Mouse (Mus musculus): ENCODE results near the gene Lyzl4.
"Not testable (repeated sequence)": the region's sequence is repeated elsewhere in the genome, so short reads cannot be mapped to it uniquely, and the experiment has no call there.

The Lyzl4 gene

DNA sequence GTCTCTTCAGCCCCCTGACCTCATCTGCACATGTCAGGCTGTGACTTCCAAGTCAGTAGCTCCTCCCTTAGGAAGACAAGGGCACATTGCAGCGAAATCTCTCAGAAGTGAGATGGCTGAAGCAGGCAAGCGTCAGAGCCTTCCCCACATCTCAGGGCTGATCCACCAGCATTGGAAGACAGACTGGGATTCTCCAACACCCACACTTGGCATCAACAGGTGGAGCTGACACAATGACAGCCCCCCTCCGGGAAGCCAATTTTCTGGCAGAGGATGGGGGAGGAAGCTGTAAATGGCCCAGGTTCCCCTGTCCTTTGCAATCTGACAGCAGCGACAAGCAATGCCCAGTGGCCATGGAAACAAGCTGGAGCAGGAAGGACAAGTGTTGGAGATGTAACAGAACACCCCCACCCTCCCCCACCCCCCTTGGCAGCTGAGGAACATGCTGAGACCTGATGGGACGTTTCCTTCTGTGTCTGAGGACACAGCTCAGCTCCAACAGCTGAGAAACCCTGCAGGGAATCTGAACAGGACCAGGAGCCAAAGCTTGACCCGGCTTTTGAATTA is 41.0 kb downstream of the Lyzl4 start:
- no peak for DNase-seq (ENCODE audit: low read depth, low spot score)

DNA sequence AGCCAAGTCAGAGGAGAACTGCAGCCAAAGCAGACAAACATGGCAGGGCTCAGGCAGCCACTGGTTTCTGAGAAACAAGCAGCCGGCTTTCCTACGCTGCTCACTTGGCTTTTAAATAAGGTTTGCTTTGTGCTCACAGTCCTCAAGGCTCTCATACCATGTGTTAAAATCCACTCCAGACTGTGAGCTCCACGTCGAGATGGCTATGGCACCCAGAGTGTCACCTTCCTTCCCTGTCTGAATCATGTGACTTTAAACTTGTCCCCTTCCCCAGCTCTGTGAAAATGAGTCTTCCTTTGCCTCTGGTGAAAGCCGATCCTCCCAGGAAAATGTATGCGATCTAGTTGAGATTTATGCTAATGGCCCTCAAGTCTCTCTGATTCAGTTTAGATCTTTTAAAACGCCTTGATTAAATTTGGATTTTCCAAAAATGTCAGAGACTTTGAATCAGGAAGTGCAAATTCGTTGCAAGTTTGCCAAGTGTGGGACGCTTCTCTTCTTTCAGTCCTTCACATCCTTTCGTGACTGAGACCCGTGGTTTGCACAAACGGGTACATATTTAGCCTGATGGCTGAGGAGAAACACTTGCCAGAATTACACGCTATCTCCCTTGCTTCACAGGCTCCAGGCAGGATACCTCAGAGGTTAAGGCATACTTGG is 41.6 kb downstream of the Lyzl4 start:
- DNase-seq (ENCODE audit: low read depth, low spot score), result no peak

DNA sequence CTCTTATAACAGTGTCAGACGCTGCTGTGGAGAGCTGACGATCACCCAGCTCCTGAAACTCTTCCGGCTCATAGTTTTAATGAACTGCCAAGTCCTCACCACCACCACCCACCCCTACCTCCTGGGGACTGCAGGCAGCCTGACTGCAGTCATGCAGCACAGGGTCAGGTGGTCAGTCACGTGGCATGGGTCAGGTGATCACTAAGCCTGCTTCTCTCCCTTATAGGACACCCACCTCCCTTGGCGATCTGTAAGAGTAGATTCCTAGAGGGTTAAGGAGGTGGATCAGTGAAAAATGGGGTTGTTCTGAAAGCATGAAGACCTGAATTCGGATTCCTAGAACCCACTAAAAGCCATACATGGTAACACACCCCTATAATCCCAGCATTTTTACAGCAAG is 42.3 kb downstream of the Lyzl4 start:
- no peak for DNase-seq (ENCODE audit: low read depth, low spot score)

DNA sequence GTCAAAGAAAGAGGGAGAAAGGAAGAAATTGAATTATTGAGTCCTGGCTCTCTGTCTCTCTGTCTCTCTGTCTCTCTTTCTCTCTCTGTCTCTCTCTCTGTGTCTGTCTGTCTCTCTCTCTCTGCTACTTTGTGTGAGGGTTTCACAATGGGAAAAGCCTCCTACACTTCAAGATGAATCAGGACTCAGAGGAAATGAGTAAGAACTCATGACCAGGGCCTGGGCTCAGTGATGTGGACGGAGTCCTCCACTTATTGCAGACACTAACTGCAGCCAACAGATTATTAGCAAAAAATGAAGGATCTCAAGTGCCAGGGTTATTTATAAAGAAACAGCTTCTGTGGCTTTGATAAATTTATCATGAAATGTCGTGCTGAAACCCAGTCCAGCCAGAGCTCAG is 43.8 kb downstream of the Lyzl4 start:
- DNase-seq (ENCODE audit: low read depth, low spot score), result peak; percentile 54

DNA sequence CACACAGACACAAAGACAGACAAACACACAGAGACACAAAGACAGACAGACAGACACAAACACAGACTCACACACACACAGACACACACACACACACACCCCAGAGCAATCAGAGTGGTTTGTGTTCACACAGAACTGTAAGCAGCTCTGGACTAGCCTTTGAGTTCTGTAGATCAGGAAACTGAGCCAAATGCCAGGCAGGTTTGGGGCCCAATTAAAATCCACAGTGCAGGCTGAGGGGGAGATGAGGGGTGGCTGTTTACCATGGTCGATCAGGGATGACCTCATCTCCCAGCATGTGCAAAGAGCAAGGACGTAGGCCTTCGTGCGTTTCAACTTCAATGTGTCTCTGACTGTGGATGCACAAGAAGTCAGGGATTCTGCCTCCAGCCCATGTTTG is 47.1 kb downstream of the Lyzl4 start:
- no peak for DNase-seq (ENCODE audit: low read depth, low spot score)

DNA sequence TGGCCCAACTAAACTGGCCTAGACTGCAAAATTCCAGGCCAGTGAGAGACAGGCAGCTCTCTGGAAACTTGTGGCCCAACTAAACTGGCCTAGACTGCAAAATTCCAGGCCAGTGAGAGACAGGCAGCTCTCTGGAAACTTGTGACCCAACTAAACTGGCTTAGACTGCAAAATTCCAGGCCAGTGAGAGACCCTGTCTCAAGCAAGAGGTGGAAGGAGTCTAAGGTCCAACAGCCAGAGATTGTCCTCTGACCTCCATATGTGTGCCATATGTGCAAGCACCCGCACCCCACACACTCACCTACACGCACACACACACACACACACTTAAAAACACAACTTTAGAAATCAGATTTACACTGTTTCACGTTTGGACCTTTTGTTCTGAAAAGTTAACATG is 48.1 kb downstream of the Lyzl4 start:
- not testable (repeated sequence) for DNase-seq (ENCODE audit: low read depth, low spot score)

DNA sequence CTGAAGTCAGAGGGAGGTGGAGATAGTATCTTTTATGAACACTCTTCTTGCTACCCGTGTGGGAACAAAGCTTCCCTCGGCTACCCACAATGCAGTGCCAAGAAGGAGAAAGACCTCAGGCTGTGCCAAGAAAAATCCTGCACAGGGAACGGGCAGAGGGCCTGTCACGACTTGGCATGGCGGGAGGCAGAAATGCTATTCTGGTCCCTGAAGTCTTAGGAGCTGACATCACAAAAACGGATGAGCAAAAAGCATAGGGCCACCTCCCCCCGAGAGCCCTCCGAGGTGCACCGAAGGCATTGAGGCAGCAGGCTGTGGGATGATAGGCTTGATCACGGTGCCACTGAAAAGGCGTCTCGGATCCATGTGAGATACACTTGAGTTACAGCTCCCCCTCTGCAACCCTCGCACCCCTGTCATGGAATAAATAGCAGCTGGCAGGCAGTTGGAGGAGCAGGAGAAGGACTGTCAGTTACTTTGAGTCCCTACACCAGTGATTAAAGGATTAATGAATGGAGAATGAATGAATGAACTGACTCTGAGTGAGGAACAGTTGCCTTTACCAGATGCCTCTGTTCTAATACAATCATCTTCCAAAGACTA is 48.8 kb downstream of the Lyzl4 start:
- DNase-seq (ENCODE audit: low read depth, low spot score), result no peak

DNA sequence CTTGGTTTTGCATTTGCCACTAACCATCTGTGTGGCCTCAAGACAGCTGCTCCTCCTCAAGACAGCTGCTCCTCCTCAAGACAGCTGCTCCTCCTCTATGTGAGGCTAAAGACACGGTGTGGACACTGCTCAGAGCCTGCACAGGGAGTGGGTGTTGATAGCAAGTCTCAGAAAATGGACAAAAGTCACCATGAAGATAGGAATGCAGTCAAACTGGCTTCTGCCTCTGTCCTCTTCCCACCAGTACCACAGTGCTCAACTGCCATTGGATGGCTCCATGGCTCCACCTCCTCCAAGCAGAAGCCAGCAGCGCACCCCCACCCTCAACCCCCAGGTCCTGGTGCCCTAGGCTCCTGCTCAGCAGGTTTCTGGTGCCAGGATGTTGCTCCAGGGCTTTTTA is 52.4 kb downstream of the Lyzl4 start:
- no peak for DNase-seq (ENCODE audit: low read depth, low spot score)

DNA sequence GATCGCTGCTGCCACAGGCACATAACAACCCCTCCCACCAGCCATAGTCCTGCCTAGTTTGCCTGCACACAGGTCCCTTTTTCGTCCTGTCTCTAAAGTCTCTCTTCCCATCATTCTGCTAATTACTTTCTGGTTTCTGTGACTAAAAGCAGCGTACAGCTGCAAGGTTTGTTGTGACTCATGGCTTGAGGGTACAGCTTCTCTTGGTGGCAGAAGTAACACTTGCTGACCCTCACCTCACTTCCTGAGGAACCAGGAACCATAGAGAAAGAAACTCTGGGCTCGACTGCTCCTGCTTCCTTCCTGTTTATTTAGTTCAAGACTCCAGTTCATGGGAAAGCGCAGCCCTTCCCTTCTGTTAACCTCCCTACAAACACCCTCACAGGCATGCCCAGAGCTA is 67.5 kb downstream of the Lyzl4 start:
- no peak for DNase-seq (ENCODE audit: low read depth, low spot score)

DNA sequence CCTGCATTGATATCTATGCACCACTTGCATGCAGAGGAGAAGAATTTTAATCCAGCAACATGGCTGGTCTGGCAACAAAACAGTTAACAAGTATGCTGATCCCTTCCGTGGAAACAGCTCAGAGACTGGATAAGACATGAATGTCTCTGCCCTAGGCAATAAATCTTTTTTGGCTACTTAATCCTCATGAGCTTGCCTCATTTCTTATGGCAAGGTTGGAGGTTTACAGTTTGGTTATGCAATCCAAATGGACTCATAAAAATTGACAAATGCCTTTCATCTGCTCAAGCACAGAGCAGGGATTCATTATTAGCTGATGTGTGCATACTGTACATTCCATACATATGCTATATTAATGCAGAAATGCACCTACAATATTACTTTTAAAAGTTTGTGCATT is 73.4 kb downstream of the Lyzl4 start:
- peak; percentile 70 for DNase-seq (ENCODE audit: low read depth, low spot score)

DNA sequence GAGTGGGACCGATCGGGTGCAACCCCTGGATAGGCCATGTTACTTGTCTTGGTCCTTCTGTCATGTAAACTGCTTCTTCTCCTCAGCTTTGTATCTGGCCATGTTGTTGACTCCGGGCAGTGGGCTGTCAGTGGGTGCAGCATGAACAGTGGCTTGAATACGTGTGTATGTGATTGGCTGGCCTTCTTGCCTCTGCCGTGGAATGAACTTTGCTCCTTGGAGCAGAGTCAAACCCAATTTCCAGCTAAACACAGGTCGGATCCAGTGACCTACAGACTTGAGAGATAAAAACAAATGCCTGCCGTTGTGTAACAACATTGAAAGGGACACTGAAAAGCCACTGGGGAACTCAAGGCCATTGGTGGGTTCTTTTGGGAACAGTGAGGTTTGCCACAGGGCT is 75.5 kb downstream of the Lyzl4 start:
- DNase-seq (ENCODE audit: low read depth, low spot score), result no peak

DNA sequence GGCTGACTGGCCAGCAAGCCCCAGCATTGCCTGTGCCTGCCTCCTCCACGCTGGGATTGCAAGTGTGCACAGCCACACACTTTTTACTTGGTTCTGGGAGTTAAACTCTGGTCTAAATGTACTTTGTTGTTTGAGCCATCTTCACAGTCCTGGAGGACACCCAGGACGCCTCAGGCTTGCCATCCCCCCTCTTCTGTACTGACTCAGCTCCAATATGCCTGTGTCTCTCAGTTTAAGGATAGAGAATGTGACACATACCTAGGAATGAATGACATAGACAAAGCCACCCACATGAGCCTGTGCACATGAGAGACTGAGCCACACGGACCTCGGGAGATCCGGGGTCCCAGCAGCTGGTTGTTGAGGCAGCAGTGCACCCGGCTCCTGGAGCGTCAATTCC is 78.6 kb downstream of the Lyzl4 start:
- no peak for DNase-seq (ENCODE audit: low read depth, low spot score)

DNA sequence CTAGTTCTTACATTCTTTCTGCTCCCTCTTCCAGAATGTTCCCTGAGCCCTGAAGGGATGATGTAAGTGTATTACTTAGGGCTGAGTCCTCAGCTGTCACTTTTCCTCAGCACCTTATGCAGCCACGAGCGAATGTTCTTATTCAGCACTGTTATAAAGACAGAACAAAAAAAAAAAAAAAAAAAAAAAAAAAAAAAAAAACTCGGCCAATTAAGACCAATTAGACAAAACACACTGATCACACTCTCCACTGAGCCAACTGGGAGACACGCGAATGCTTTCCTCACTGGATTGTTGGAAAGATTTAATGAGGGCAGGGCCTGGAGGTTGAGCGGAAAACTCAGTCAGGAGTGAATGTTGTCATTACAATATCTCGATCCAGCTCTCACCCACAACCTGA is 81.4 kb downstream of the Lyzl4 start:
- DNase-seq (ENCODE audit: low read depth, low spot score), result no peak

DNA sequence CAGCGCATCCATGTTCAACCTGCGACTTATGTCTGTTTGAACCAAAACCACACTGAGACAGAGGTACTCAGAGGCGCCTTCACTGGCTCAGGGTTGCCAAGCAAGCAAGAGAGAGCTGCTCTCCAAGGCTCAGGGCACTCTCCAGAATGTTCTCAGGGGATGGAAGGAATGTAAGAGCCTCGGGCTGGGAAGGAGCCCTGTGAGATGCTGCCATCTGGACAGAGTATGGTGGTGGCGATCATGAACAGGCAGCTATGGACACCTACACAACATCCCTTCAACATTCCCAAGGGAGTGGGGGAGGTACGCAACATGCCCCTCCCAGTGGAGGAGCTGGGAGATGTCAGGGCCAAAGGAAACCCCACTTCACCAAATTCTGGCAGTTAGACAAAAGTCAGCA is 83.7 kb downstream of the Lyzl4 start:
- peak; percentile 56 for DNase-seq (ENCODE audit: low read depth, low spot score)

DNA sequence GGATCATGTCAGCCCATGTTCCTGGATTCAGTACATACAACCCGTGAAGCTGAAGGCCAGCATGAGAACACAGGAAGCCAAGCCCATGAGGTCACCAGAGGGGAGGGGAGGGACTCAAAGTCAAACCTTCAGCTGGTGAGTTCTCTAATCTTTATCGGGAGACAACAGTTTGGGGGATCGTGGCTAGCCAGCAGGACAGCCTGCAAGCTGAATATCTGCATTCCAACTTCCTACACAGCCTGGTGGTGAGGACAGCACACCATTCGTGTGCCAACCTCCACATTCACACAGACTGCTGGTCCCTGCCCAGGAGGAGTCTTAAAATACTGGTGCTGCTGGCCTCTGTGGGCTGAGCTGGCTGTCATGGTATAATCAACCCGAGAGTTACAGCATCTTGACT is 85.0 kb downstream of the Lyzl4 start:
- DNase-seq (ENCODE audit: low read depth, low spot score), result no peak

DNA sequence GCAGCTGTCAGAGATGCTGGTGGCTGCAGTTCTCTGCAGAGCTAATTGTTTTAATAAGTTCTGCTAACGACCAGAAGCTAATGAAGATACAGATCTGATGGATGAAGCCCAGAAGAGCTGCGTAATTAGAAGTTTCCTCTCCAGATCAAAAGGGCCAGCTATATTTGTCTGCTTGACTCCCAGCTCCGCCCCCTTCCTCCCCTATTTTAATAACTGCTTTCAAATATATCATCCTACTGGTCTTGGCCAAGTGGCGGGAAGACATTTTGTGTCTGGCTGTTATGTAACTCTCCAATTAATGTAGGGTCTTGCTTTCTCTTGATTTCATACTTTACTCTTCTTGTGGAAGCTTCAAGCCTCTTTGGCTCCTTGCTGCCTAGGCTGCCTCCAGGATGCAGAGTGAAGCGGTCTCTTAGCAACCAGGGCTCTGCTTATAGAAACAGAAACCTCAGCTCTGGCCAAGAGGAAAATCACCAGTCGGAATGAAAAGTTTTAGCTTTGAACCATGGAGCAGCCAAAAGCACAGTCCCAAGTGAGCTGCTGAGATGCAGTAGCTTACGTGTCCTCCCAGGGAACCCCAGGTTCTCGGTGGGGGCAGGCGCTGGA is 86.4 kb downstream of the Lyzl4 start:
- DNase-seq (ENCODE audit: low read depth, low spot score), result no peak

DNA sequence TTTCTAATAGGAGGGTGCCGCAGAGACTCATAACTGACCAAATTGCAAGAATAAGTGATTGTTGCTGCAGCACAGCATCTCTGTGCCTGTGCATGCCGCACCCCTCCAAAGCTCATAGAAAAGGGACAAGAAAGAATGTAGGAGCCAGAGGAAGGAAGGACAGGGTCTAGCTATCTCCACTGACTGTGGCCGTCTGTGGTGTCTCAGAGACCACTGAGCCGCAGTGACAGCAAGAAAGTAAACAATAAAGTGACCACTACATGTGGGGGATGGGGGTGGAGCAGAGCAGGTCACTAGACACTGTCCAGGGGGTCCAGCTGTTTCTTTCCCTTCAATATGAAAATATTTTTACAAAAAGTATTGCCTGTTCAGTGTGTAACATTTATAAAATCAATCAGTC is 88.3 kb downstream of the Lyzl4 start:
- DNase-seq (ENCODE audit: low read depth, low spot score), result no peak

DNA sequence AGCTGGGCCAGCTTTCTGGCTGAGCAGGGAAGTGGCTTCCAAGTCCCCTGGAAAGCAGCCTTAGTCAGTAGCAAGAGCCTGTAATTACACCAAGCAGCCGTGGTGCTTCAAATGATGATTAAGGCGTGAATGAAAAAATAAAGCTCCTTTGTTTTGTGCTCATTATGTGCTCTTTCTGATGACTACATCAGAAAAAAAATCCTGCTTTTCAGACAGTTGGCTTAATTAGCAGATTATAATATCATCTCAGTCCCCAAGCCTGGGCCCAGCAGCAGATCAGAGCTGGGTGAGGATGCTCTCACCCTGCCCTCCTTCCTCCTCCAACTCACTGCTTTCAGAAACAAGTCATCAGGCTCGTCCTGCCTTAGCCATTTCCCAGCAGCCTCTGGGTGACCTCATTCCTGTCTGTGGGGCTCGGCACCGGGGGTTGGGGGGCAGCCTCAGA is 91.5 kb downstream of the Lyzl4 start:
- no peak for DNase-seq (ENCODE audit: low read depth, low spot score)

DNA sequence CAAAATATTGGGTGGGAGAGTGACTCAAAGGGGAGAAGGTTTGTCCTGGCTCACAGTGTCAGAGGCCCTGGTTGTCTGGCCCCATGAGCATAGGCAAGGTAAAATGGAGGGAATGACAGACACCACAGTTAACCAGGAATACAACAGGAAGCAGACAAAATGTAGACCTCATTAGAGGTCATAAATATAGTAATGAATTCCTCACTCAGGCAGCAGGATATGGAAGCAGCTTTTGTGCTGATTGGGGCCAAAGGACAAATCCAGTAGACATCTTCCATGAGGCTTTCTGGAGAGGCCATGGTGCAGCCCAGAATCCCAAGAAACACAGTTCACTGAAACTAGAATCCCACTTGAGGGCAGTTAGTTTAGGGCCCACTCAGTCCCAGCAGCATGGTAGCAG is 92.5 kb downstream of the Lyzl4 start:
- DNase-seq (ENCODE audit: low read depth, low spot score), result no peak

DNA sequence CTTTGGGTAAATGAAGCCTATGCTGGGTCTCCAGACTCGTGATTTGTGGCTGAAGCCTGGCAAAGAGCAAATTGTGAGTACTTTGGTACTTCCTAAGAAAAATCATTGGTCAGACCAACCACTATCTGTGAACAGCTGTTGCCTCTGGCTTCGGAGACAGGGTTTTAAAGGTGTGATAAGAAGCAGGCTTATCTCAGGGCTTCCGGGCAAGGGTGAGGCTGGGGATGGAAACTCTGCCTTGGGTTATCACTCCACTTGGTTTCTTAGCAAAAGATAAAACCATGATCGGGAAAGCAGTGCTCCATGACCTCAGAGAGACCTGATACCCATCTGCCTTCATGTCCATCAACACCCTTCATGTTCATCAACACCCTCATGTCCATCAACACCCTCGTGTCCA is 92.9 kb downstream of the Lyzl4 start:
- DNase-seq (ENCODE audit: low read depth, low spot score), result no peak

DNA sequence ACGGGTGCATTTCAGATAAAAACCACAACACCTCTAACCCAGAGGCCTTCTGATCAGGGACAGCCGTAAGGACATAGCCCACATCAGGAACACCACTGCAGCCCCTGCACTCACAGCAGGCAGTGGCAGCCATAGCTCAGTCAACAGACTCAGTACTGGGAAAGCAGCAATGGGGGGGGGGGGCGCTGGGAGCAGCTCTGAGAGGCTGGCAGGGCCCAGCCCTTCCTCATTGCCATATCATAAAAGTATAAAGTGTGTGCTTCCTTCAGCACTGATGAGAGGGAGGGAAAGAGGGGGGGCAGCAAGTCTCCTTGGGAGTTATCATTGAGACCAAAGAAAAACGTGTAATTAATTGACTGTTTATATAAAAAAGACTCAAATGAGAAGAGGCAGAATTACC is 94.5 kb downstream of the Lyzl4 start:
- no peak for DNase-seq (ENCODE audit: low read depth, low spot score)

DNA sequence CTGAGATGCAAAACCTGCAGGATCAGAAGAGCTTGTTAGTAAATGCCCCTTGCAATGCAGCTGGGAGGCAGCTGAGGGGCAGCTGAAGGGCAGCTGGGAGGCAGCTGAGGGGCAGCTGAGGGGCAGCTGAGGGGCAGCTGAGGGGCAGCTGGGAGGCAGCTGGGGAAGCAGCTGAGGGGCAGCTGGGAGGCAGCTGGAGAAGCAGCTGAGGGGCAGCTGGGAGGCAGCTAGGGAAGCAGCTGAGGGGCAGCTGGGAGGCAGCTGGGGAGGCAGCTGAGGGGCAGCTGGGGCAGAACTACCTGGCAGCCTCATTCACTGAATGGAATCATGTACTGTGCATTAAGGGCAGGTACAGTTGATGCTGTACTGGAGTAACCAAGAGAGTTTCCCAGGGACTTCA is 100.4 kb downstream of the Lyzl4 start:
- DNase-seq (ENCODE audit: low read depth, low spot score), result no peak

DNA sequence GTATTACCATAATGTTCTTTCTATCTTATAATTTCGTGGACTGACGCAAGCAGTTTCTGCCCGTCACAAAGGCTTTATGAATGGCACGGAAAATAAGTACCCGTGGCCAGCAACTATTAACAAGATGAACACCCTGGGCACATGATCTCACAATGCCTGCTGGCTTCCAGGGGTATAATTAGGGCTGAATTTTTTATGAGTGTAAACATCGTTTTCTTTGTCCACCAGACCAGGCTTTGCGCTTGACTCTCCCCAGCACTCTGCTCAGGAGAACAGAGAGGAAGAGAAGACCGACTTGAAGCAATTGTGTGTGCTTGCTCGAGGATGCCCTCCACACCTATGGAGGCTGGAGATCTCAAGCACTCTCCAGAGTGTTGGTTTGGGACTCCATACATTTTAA is 109.3 kb downstream of the Lyzl4 start:
- no peak for DNase-seq (ENCODE audit: low read depth, low spot score)
